Mouse (Mus musculus): ENCODE results near the gene Olfr165. TPM values are rescaled to one million over a fixed set of nuclear protein-coding genes. Genes with fewer than 3 reads are reported as not detected.
"Not testable (repeated sequence)": the region's sequence is repeated elsewhere in the genome, so short reads cannot be mapped to it uniquely, and the experiment has no call there.

Olfr165 gene
- polyA plus RNA-seq (2015; fragmentation: Nextera tagmentation; extraction: Ambion mirVana): not detected in 2 replicates

DNA sequence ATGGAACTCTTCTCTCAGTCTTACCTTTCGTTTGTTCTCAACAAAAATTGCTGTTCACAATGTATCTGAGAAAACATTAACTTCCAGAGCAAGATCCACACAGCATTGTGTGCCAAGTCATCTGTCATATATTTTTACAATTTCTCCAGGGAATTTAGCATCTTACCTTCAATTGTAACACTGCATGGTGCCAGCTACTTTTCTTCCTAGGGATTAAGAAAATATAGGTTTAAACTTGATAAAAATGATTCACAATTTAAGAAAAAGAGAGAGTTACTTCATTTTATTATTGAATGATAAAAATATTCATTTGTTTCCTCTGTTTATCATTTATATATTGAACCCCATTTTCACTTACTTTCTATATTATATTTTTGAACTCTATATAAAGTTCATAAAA is at the start of gene Olfr165:
TSS of gene Olfr165 (minus strand) at position 101 of the 400 bp plus-strand sequence.
- Histone ChIP-seq H3K9ac (no peak within 1 kb of the TSS), H3K27ac (no peak within 1 kb of the TSS), H3K36me3 (no peaks in the 10 kb centered on the region), H3K4me3 (no peak within 1 kb of the TSS), H3K9me3 (replicated peaks) (no peaks in the 10 kb centered on the region), H3K4me1 (replicated peaks) (no peaks in the 10 kb centered on the region), H3K4me2 (no peak within 1 kb of the TSS), H3K27me3 (no peaks in the 10 kb centered on the region)
- ATAC-seq (replicated peaks; ENCODE audit: insufficient number of reproducible peaks, insufficient read depth, low FRiP score, low read depth): no peak
- 40% methylated on average over 1 of the region's 1 CpGs for whole genome bisulfite sequencing

DNA sequence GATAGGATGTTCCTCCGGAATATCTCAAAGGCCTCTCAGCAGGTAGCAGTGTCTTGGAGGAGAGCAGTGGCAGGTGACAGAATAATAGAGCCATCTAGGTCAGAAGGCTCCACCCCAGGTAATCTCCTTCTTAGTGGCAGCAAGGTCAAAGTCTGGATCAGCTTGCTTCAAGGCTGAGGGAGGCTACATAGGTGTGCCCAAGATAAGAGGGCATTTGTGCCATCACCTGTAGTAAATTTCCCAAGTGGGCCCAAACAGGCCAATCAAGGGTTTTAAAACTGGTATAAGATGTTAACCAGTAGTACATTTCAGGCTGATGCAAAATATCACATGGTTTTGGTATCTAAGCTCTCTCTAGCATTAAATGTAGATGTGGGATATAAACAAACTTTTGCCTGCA is 41.4 kb upstream of the Olfr165 start:
- H3K9me3 ChIP-seq (replicated peaks): no peaks in the 10 kb centered on the region
- H3K27me3 ChIP-seq: no peaks in the 10 kb centered on the region
- ATAC-seq (replicated peaks; ENCODE audit: insufficient number of reproducible peaks, insufficient read depth, low FRiP score, low read depth): no peak
- no peak overlapping the region for H3K4me3 ChIP-seq
- no peaks in the 10 kb centered on the region for H3K4me1 ChIP-seq (replicated peaks)
- H3K4me2 ChIP-seq: no peak overlapping the region
- H3K36me3 ChIP-seq: no peaks in the 10 kb centered on the region
- 83% methylated on average over 1 of the region's 1 CpGs for WGBS
- H3K27ac ChIP-seq: no peak overlapping the region
- no peak overlapping the region for H3K9ac ChIP-seq

DNA sequence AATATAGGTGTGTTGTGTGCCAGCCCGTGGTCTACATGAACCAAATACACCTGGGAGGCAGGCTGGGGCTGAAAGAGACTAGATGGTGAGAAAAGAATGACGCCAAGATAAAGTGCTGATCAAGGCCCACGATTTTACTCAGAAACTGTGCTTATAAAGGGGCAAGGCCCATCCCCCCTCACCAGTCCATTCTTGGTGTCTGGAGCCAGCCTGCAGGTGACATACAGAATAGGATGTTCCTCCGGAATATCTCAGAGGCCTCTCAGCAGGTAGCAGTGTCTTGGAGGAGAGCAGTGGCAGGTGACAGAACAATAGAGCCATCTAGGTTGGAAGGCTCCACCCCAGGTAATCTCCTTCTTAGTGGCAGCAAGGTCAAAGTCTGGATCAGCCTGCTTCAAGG is 35.8 kb upstream of the Olfr165 start:
- not testable (repeated sequence) for H3K4me3 ChIP-seq; H3K9me3 ChIP-seq (replicated peaks); H3K36me3 ChIP-seq; H3K9ac ChIP-seq; ATAC-seq (replicated peaks; ENCODE audit: insufficient number of reproducible peaks, insufficient read depth, low FRiP score, low read depth); H3K4me2 ChIP-seq; H3K27me3 ChIP-seq; H3K27ac ChIP-seq; H3K4me1 ChIP-seq (replicated peaks)
- 77% methylated on average over 4 of the region's 4 CpGs for WGBS

DNA sequence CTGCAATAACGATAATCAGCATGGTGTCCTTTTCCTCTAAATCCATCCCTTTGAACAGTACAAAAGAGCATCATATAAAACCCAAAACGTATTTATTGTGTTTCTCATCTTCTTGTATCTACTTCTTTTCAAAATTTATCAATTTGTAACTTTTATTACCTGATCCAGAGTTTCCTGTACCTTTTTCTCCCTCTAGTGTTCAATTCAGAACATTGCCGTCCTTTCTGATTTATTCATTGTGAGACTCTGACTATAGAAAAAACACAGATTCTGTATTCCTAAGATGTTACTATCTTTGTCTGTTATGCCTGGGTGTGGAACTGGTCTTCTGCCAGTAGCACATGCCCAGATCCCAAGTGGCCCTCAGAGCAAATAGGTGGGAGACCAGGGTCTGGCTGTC is 35.0 kb downstream of the Olfr165 start:
- Histone ChIP-seq H3K27me3 (no peaks in the 10 kb centered on the region), H3K9me3 (replicated peaks) (no peaks in the 10 kb centered on the region), H3K27ac (no peak overlapping the region), H3K4me1 (replicated peaks) (no peaks in the 10 kb centered on the region), H3K36me3 (no peaks in the 10 kb centered on the region), H3K9ac (no peak overlapping the region), H3K4me2 (no peak overlapping the region), H3K4me3 (no peak overlapping the region)
- ATAC-seq (replicated peaks; ENCODE audit: insufficient number of reproducible peaks, insufficient read depth, low FRiP score, low read depth): no peak
- WGBS: 54% methylated on average over 3 of the region's 3 CpGs

Other genes starting within 250 kb of the Olfr165 start
- gene Olfr164, start 109.1 kb downstream of the Olfr165 start, polyA plus RNA-seq (2015; fragmentation: Nextera tagmentation; extraction: Ambion mirVana): not detected in 2 replicates
- not detected in 2 replicates for gene Olfr166, start 60.6 kb upstream of the Olfr165 start, polyA plus RNA-seq (2015; fragmentation: Nextera tagmentation; extraction: Ambion mirVana)
- not detected in 2 replicates for gene Olfr167, start 99.1 kb upstream of the Olfr165 start, polyA plus RNA-seq (2015; fragmentation: Nextera tagmentation; extraction: Ambion mirVana)
- gene Olfr168, start 112.4 kb upstream of the Olfr165 start, polyA plus RNA-seq (2015; fragmentation: Nextera tagmentation; extraction: Ambion mirVana): not detected in 2 replicates
- not detected in 2 replicates for gene Olfr169, start 148.7 kb upstream of the Olfr165 start, polyA plus RNA-seq (2015; fragmentation: Nextera tagmentation; extraction: Ambion mirVana)
- not detected in 2 replicates for gene Olfr170, start 188.7 kb upstream of the Olfr165 start, polyA plus RNA-seq (2015; fragmentation: Nextera tagmentation; extraction: Ambion mirVana)
- not detected in 2 replicates for gene Olfr171, start 206.8 kb upstream of the Olfr165 start, polyA plus RNA-seq (2015; fragmentation: Nextera tagmentation; extraction: Ambion mirVana)

Data from heart, embryonic 15.5 days (tissue).